Mouse (Mus musculus): Measurements from ENCODE around the gene Ccdc187.

DNA sequence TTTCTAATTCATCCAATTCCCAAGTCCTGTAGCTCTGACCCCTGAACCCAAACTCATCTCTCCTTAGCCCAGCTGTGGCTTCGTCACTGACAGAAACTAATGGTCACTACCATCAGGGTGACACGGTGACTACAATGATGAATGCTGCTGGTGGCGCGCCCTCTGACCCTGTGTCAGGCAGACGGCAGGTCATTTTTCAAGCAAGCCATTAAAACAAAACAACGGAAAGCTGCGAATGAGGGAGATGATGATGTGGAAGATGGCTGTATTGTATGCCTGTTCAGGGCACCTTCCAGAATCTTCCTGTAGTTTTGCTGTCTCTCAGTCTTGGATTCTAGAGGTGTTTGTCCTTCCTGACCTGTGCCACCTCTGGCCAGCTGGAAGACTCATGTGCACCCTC lies 8.0 kb downstream of the Ccdc187 start:
- TF ChIP-seq POLR2A (IDR thresholded peaks at IDR 0.05; ENCODE audit: low read depth, low read length) (no peak), CTCF (IDR thresholded peaks at IDR 0.05; ENCODE audit: extremely low read depth, insufficient read length, insufficient replicate concordance, low read depth, low read length) (no peak)

Measured in small intestine, adult 2 months (tissue).